Mouse (Mus musculus) megakaryocyte, embryonic 14.5 days (primary cell): Measurements from ENCODE around the gene Mcat.

ENCODE experiments used
- FLI1 ChIP-seq: IDR thresholded peaks from 2 replicates; pipeline ENCODE4 v1.6.1; 2012; ENCODE audit warnings: low read length, inconsistent platforms, mixed read lengths
- GATA1 ChIP-seq: IDR thresholded peaks from 3 replicates; pipeline ENCODE4 v1.6.1; 2012; ENCODE audit warnings: mixed read lengths, low read length, inconsistent platforms, borderline replicate concordance

DNA sequence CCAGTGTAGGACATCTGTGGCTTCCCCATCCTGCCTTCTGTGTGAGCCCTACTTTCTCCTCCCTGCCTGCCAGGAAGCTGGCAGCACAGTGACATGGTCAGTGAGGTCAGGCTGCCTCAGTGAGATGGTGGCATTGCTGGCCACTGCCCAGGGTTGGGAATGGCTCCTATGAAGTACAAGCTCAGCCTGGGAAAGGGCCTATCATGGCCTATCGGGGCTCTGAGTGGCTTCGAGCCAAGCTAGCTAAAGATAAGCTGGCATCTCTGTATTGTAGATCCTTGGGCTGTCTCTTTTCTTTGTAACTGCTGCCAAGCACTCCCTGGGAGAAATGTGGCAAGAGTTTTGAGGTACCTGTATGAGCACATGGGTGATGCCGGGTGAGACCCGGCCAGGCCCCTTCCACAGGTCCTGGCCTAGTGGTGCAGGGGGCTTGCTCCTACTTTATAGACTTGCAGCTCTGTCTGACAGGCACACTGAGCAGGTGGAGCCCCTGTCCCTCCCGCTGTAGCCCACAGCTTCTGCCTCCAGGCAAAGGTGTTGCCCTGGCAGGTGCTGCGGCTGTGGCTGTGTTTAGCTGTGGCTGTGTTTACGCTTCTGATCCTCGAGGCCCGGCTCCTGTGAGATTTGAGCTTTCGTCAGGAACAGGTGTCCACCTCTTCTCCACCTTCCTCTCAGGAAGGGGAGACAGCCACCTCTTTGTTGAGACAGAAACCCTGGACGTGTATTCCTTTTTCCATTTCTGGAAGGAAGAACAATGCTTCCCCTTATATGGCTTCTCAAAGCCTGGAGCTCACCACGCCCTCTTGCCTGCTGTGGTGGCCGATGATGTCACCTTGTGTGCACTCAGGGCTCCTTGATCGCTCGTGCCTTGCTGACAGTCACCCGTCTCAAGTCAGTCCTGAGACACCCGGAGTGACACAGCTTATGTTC, 28.4 kb downstream of the Mcat start:
- no peak for TF ChIP-seq FLI1
- TF ChIP-seq GATA1, result no peak
